Mouse (Mus musculus) adrenal gland, adult 2 months (tissue): ENCODE data around the gene Hcrtr1. TPM values are rescaled to one million over a fixed set of nuclear protein-coding genes. Genes with fewer than 3 reads are reported as not detected.
A peak's percentile ranks its signal among the peaks of the same experiment; 100 is the strongest.

Experiments
- DNase-seq: peaks from one replicate; pipeline ENCODE4 v3.0.0; 2021
- long read RNA-seq: library from polyadenylated mRNA; stranded (forward); transcript quantifications from one replicate; pipeline ENCODE4 v2.0.0, GENCODE M21; 2021
- polyA plus RNA-seq: library from polyadenylated mRNA; depleted of rRNA; stranded (reverse); fragments of >200 nt; gene quantifications from 2 replicates; pipeline ENCODE4 v1.2.3, GENCODE M21; 2012; rRNA removed
- total RNA-seq, 2 experiments: library from RNA; stranded (reverse); gene quantifications; 2 replicates each; pipeline ENCODE4 v1.2.3; 2021

Hcrtr1 gene
- total RNA-seq (under 1 TPM; 0.69 to 0.86 TPM), polyA plus RNA-seq (7.6 and 10.5 TPM in 2 replicates)
- long read RNA-seq, partial matches to known transcripts, result 1 of 1 reads
- long read RNA-seq, other reads (novel, unspliced or antisense), result 0 of 1 reads

- no peak for DNase-seq
These were observed at the start of gene Hcrtr1 for GRCm38 (mm10) chr4:130139214-130139492. TSS of gene Hcrtr1 (minus strand) at chr4:130139359.

GRCm38 (mm10) chr4:130188806-130189297 lies 49.7 kb upstream of the Hcrtr1 start:
- peak; percentile 88 for DNase-seq

- no peak for DNase-seq
These were observed 47.7 kb upstream of the Hcrtr1 start for GRCm38 (mm10) chr4:130186891-130187290.

- no peak for DNase-seq
These were observed 47.3 kb upstream of the Hcrtr1 start for GRCm38 (mm10) chr4:130186450-130186849.

- no peak for DNase-seq
These were observed 44.7 kb upstream of the Hcrtr1 start for GRCm38 (mm10) chr4:130183879-130184278.

- DNase-seq, result no peak
These were observed 43.9 kb upstream of the Hcrtr1 start for GRCm38 (mm10) chr4:130183023-130183422.

- no peak for DNase-seq
These were observed 42.7 kb upstream of the Hcrtr1 start for GRCm38 (mm10) chr4:130181886-130182285.

- peak; percentile 68 for DNase-seq
These were observed 41.9 kb upstream of the Hcrtr1 start for GRCm38 (mm10) chr4:130180909-130181602.

GRCm38 (mm10) chr4:130179876-130180275 lies 40.7 kb upstream of the Hcrtr1 start:
- DNase-seq, result no peak

- DNase-seq, result no peak
These were observed 38.4 kb upstream of the Hcrtr1 start for GRCm38 (mm10) chr4:130177536-130177935.

GRCm38 (mm10) chr4:130177087-130177486 lies 37.9 kb upstream of the Hcrtr1 start:
- peak; percentile 89 for DNase-seq

- no peak for DNase-seq
These were observed 37.1 kb upstream of the Hcrtr1 start for GRCm38 (mm10) chr4:130176156-130176720.

GRCm38 (mm10) chr4:130175072-130175711 lies 36.0 kb upstream of the Hcrtr1 start, which contains the start of gene Tinagl1:
TSS of gene Tinagl1 (minus strand) at chr4:130175122.
- peak; percentile 78 for DNase-seq

GRCm38 (mm10) chr4:130174335-130175031 lies 35.3 kb upstream of the Hcrtr1 start:
- peak; percentile 89 for DNase-seq

GRCm38 (mm10) chr4:130173911-130174311 lies 34.8 kb upstream of the Hcrtr1 start:
- peak; percentile 54 for DNase-seq

GRCm38 (mm10) chr4:130173060-130173822 lies 34.1 kb upstream of the Hcrtr1 start:
- DNase-seq, result no peak

- DNase-seq, result peak; percentile 86
These were observed 33.0 kb upstream of the Hcrtr1 start for GRCm38 (mm10) chr4:130171951-130172765.

GRCm38 (mm10) chr4:130170362-130170761 lies 31.2 kb upstream of the Hcrtr1 start:
- no peak for DNase-seq

- DNase-seq, result no peak
These were observed 30.3 kb upstream of the Hcrtr1 start for GRCm38 (mm10) chr4:130169411-130169971.
